Mouse (Mus musculus) bone marrow macrophage, adult 2 months (primary cell): ENCODE measurements around the gene Ppp1r14c. TPM values are rescaled to one million over a fixed set of nuclear protein-coding genes. Genes with fewer than 3 reads are reported as not detected.

ENCODE experiments used
- H3K27ac ChIP-seq: 2 replicates; pipeline ENCODE4 v1.5.1; 2012; ENCODE audit warnings: low read depth, low read length; ENCODE audit not compliant: insufficient read depth
- H3K4me1 ChIP-seq: 2 replicates; pipeline ENCODE4 v1.6.1; 2012; ENCODE audit warnings: low read length; ENCODE audit not compliant: control insufficient read depth, insufficient read depth
- H3K4me3 ChIP-seq: 2 replicates; pipeline ENCODE4 v1.5.1; 2012; ENCODE audit warnings: mild to moderate bottlenecking, low read length, moderate library complexity; ENCODE audit not compliant: insufficient read depth
- CTCF ChIP-seq: IDR thresholded peaks from 2 replicates; pipeline ENCODE4 v1.5.1; 2012; ENCODE audit warnings: low read depth, mild to moderate bottlenecking, low read length, moderate library complexity
- POLR2A ChIP-seq: IDR thresholded peaks from 2 replicates; pipeline ENCODE4 v1.6.1; 2012; ENCODE audit warnings: mild to moderate bottlenecking, low read depth, low read length, borderline replicate concordance
- polyA plus RNA-seq: library from polyadenylated mRNA; stranded (reverse); fragments of >200 nt; gene quantifications from 2 replicates; pipeline ENCODE4 v1.2.4, GENCODE M21; 2012; ENCODE audit not compliant: missing spikeins, insufficient read depth, insufficient read length

Ppp1r14c gene
- polyA plus RNA-seq, 1 experiment = 0.46 TPM

- TF ChIP-seq CTCF = no peak
- TF ChIP-seq POLR2A = no peak
- Histone ChIP-seq H3K4me3 (no peak overlapping the region), H3K4me1 (no peaks in the 10 kb centered on the region), H3K27ac (no peak overlapping the region)
Observed at GRCm38 (mm10) chr10:3398051-3398450, 32.2 kb downstream of the Ppp1r14c start.

- no peak overlapping the region for H3K27ac ChIP-seq
- TF ChIP-seq CTCF (no peak), POLR2A (no peak)
- H3K4me3 ChIP-seq = no peak overlapping the region
- no peaks in the 10 kb centered on the region for H3K4me1 ChIP-seq
Observed at GRCm38 (mm10) chr10:3402284-3402683, 36.4 kb downstream of the Ppp1r14c start.

- Histone ChIP-seq H3K4me1 (no peaks in the 10 kb centered on the region), H3K4me3 (no peak overlapping the region), H3K27ac (no peak overlapping the region)
- TF ChIP-seq CTCF = no peak
- no peak for TF ChIP-seq POLR2A
Observed at GRCm38 (mm10) chr10:3403416-3404137, 37.7 kb downstream of the Ppp1r14c start.

GRCm38 (mm10) chr10:3404362-3404761 lies 38.5 kb downstream of the Ppp1r14c start:
- H3K4me3 ChIP-seq = no peak overlapping the region
- TF ChIP-seq POLR2A = no peak
- no peak overlapping the region for H3K27ac ChIP-seq
- H3K4me1 ChIP-seq = no peaks in the 10 kb centered on the region

- Histone ChIP-seq H3K27ac (no peak overlapping the region), H3K4me3 (no peak overlapping the region), H3K4me1 (no peaks in the 10 kb centered on the region)
- TF ChIP-seq POLR2A = no peak
- TF ChIP-seq CTCF = no peak
Observed at GRCm38 (mm10) chr10:3406280-3406679, 40.4 kb downstream of the Ppp1r14c start.

- TF ChIP-seq POLR2A (no peak), CTCF (no peak)
Observed at GRCm38 (mm10) chr10:3408036-3408661, 42.3 kb downstream of the Ppp1r14c start.

GRCm38 (mm10) chr10:3408699-3409098 lies 42.8 kb downstream of the Ppp1r14c start:
- Histone ChIP-seq H3K27ac (no peak overlapping the region), H3K4me1 (no peaks in the 10 kb centered on the region), H3K4me3 (no peak overlapping the region)
- TF ChIP-seq CTCF (no peak), POLR2A (no peak)

More at GRCm38 (mm10) chr10:3408036-3408661, 42.3 kb downstream of the Ppp1r14c start:
- Histone ChIP-seq H3K4me3 (no peak overlapping the region), H3K27ac (no peak overlapping the region), H3K4me1 (no peaks in the 10 kb centered on the region)

GRCm38 (mm10) chr10:3411222-3411621 lies 45.4 kb downstream of the Ppp1r14c start:
- Histone ChIP-seq H3K27ac (no peak overlapping the region), H3K4me1 (no peaks in the 10 kb centered on the region), H3K4me3 (no peak overlapping the region)
- TF ChIP-seq POLR2A (no peak), CTCF (no peak)

- Histone ChIP-seq H3K27ac (no peak overlapping the region), H3K4me3 (no peak overlapping the region), H3K4me1 (no peaks in the 10 kb centered on the region)
- TF ChIP-seq CTCF (no peak), POLR2A (no peak)
Observed at GRCm38 (mm10) chr10:3411639-3412038, 45.8 kb downstream of the Ppp1r14c start.

- TF ChIP-seq POLR2A = no peak
- TF ChIP-seq CTCF = no peak
- H3K4me3 ChIP-seq = no peak overlapping the region
Observed at GRCm38 (mm10) chr10:3414813-3415212, 49.0 kb downstream of the Ppp1r14c start.

GRCm38 (mm10) chr10:3416565-3416964 lies 50.7 kb downstream of the Ppp1r14c start:
- Histone ChIP-seq H3K4me3 (no peak overlapping the region), H3K4me1 (no peaks in the 10 kb centered on the region)
- no peak for TF ChIP-seq POLR2A

More at GRCm38 (mm10) chr10:3414813-3415212, 49.0 kb downstream of the Ppp1r14c start:
- no peak overlapping the region for H3K27ac ChIP-seq
- no peaks in the 10 kb centered on the region for H3K4me1 ChIP-seq

More at GRCm38 (mm10) chr10:3416565-3416964, 50.7 kb downstream of the Ppp1r14c start:
- no peak overlapping the region for H3K27ac ChIP-seq
